Mouse (Mus musculus) olfactory bulb, adult 2 months (tissue): ENCODE results near the gene Lysmd2.

Experiments
- CTCF ChIP-seq: fragments of 200-500 bp; IDR thresholded peaks from 2 replicates; pipeline ENCODE4 v1.5.1; 2012; ENCODE audit warnings: low read depth, mild to moderate bottlenecking, low read length, moderate library complexity; ENCODE audit not compliant: insufficient read depth
- POLR2A ChIP-seq: fragments of 200-500 bp; IDR thresholded peaks from 2 replicates; pipeline ENCODE4 v1.6.1; 2012; ENCODE audit warnings: mild to moderate bottlenecking, low read depth, low read length, moderate library complexity; ENCODE audit not compliant: insufficient read depth

DNA sequence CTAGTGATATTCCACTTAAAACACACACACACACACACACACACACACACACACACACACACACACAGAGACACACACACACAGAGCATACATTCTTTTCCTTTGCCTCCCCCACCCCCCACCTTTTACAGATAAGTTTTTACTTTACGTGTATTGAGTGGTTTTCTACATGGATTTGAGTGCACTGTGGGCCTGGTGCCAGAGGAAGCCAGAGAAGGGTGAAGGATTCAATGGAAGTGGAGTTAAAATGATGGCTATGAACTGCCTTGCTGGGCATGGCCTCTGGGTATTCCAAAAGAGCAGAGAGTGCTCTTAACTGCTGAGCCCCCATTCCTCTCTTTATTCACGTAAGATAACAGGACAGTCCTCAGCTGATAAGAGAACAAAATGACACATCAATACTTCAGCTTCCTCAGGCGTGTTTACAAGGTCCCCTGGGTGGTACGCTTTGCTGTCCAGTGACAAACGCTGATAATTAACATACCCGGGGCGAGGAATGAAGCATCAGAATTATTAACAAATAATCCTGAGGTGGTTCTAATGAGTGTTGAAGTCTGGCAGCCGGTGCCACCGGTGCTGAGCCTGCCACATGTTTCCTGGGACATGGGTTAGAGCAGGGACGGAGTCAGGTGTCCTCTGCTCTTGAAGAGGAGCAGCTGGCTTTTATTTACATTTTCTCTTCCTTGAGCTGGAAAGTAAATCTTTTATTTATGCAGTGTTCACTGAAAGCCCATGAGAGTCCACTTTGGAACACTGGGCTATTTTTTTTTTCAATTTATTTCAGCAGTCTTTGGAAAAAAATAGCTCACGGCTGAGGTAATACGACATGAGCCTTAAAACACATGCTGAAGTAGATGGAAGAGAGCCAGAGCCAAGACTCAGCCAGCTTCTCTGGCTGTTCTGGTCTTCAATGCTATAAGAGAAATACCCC is 28.7 kb downstream of the Lysmd2 start:
- TF ChIP-seq CTCF, result no peak
- TF ChIP-seq POLR2A, result no peak
